11 mouse cellular contexts compared by ENCODE assay signal in the genomic region with DNA sequence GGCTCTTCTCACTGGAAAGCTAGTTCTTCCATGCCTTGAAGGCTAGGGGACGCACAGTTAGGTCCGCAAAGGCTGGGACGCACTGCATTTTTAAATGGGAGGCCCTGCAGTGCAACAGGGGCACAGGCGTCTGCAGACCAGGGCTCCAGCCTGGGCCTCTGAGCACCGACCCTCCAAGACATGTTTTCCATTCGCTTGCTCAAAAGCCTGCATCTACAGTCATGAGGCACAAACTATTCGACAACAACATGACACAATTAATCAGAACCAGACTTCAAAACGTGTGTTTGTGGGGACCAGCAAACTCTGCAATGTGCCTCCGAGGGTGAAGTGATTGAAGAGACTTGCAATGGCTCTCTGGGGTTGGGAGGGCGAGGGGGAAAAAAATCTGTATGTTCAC. TPM values are rescaled to one million over a fixed set of nuclear protein-coding genes. Genes with fewer than 3 reads are reported as not detected.
A peak's percentile ranks its signal among the peaks of the same experiment; 100 is the strongest.
DNase-seq lines count a peak whose midpoint lies in the region; ATAC-seq lines count a peak whose summit lies in the region.
"Had no signal": no experiment of that assay in that cellular context is flagged by ENCODE, and none has a peak within 500 bp of the region (broad histone marks: within the 10 kb centered on the region; RNA-seq: fewer than 3 reads in every experiment).

No protein-coding gene starts in this region.

- peaks cover 4% of the 10 kb centered on the region; the same call in 1 of the 2 replicates for H3K36me3 ChIP-seq in heart, embryonic 13.5 days
- H3K36me3 ChIP-seq in embryonic facial prominence, embryonic 14.5 days (ENCODE audit: control insufficient read depth, insufficient read depth, low read length) = no peaks in the 10 kb centered on the region
- no peaks in the 10 kb centered on the region for H3K36me3 ChIP-seq in hindbrain, embryonic 16.5 days (ENCODE audit: control insufficient read depth, insufficient read depth, low read length)
- 0 out of 2 replicates have a peak, but pooled peaks cover 3% of the 10 kb centered on the region for H3K36me3 ChIP-seq in neural tube, embryonic 12.5 days
- H3K36me3 ChIP-seq: lung, embryonic 15.5 days had no signal

- ATAC-seq in heart, embryonic 13.5 days (ENCODE audit: extremely low read depth, insufficient number of reproducible peaks, low FRiP score, low TSS enrichment) = no peak
- ATAC-seq in embryonic facial prominence, embryonic 14.5 days (ENCODE audit: low read depth) = no peak
- no peak for ATAC-seq in hindbrain, embryonic 16.5 days
- ATAC-seq in neural tube, embryonic 12.5 days (ENCODE audit: low FRiP score, low read depth) = no peak

- H3K4me3 ChIP-seq in heart, embryonic 13.5 days = peak overlapping the region; percentile 79
- peak overlapping the region; percentile 71; the same call in 1 of the 2 replicates for H3K4me3 ChIP-seq in embryonic facial prominence, embryonic 14.5 days (ENCODE audit: low read depth, low read length)
- peak overlapping the region; percentile 14 for H3K4me3 ChIP-seq in hindbrain, embryonic 16.5 days (ENCODE audit: low read length)
- peak overlapping the region; percentile 70 for H3K4me3 ChIP-seq in neural tube, embryonic 12.5 days

- H3K27me3 ChIP-seq in heart, embryonic 13.5 days (replicated peaks) = peaks cover 95% of the 10 kb centered on the region
- H3K27me3 ChIP-seq in embryonic facial prominence, embryonic 14.5 days (replicated peaks; ENCODE audit: control insufficient read depth, insufficient read depth, low read length) = peaks cover 67% of the 10 kb centered on the region
- peaks cover 5% of the 10 kb centered on the region; the same call in 1 of the 2 replicates for H3K27me3 ChIP-seq in hindbrain, embryonic 16.5 days (replicated peaks; ENCODE audit: control insufficient read depth, insufficient read depth, low read length)
- H3K27me3 ChIP-seq in neural tube, embryonic 12.5 days (replicated peaks) = peaks cover 41% of the 10 kb centered on the region

- intact Hi-C loops in heart, postnatal 14 days (cut with DNase I) = loop anchor here (5.0 kb wide), 1 partner anchor 101 kb away; no protein-coding TSS in a partner anchor

- H3K9ac ChIP-seq in heart, embryonic 13.5 days = peak overlapping the region; percentile 67
- no peak overlapping the region for H3K9ac ChIP-seq in embryonic facial prominence, embryonic 14.5 days (ENCODE audit: low read depth, low read length)
- H3K9ac ChIP-seq in hindbrain, embryonic 16.5 days (ENCODE audit: low read depth, low read length) = no peak overlapping the region
- peak overlapping the region; percentile 86 for H3K9ac ChIP-seq in neural tube, embryonic 12.5 days
- H3K9ac ChIP-seq: lung, embryonic 15.5 days had no signal

- WGBS in heart, embryonic 13.5 days = 17% methylated on average over 10 of the region's 10 CpGs
- WGBS in embryonic facial prominence, embryonic 14.5 days = 15% methylated on average over 10 of the region's 10 CpGs
- WGBS in hindbrain, embryonic 16.5 days = 13% methylated on average over 10 of the region's 10 CpGs
- 3% methylated on average over 10 of the region's 10 CpGs for WGBS in neural tube, embryonic 12.5 days

- no peaks in the 10 kb centered on the region for H3K9me3 ChIP-seq in heart, embryonic 13.5 days
- no peaks in the 10 kb centered on the region for H3K9me3 ChIP-seq in embryonic facial prominence, embryonic 14.5 days (ENCODE audit: control insufficient read depth, low read length)
- H3K9me3 ChIP-seq in hindbrain, embryonic 16.5 days (ENCODE audit: control insufficient read depth, low read length) = no peaks in the 10 kb centered on the region
- no peaks in the 10 kb centered on the region for H3K9me3 ChIP-seq in neural tube, embryonic 12.5 days
- H3K9me3 ChIP-seq: lung, embryonic 15.5 days had no signal

- H3K4me1 ChIP-seq in heart, embryonic 13.5 days = peaks cover 47% of the 10 kb centered on the region
- peaks cover 23% of the 10 kb centered on the region for H3K4me1 ChIP-seq in embryonic facial prominence, embryonic 14.5 days (ENCODE audit: control insufficient read depth, insufficient read depth, low read length)
- H3K4me1 ChIP-seq in hindbrain, embryonic 16.5 days (ENCODE audit: control insufficient read depth, insufficient read depth, low read depth, low read length) = peaks cover 37% of the 10 kb centered on the region
- H3K4me1 ChIP-seq in neural tube, embryonic 12.5 days = peaks cover 58% of the 10 kb centered on the region

- H3K4me2 ChIP-seq in heart, embryonic 13.5 days = peak overlapping the region; percentile 91
- peak overlapping the region; percentile 93 for H3K4me2 ChIP-seq in embryonic facial prominence, embryonic 14.5 days (ENCODE audit: low read depth, low read length)
- H3K4me2 ChIP-seq in hindbrain, embryonic 16.5 days (ENCODE audit: low read length) = peak overlapping the region; percentile 78
- peak overlapping the region; percentile 95 for H3K4me2 ChIP-seq in neural tube, embryonic 12.5 days (replicated peaks)

- no peak for DNase-seq in heart, postnatal 14 days
- DNase-seq in embryonic facial prominence, embryonic 14.5 days (ENCODE audit: low spot score) = peak; percentile 23
- no peak for DNase-seq in lung, adult 18-20 months
- no peak for DNase-seq in lung, postnatal 4 days
- no peak for DNase-seq in frontal cortex, postnatal 36 days (ENCODE audit: low spot score in 2 of 2)
- DNase-seq: cerebellum, adult 8-10 months had no signal

- no peak overlapping the region for H3K27ac ChIP-seq in heart, embryonic 13.5 days (replicated peaks)
- no peak overlapping the region for H3K27ac ChIP-seq in embryonic facial prominence, embryonic 14.5 days (replicated peaks; ENCODE audit: low read depth, low read length)
- no peak overlapping the region for H3K27ac ChIP-seq in hindbrain, embryonic 16.5 days (ENCODE audit: low read depth, low read length)
- H3K27ac ChIP-seq in neural tube, embryonic 12.5 days = peak overlapping the region; percentile 7; the same call in 1 of the 2 replicates
- H3K27ac ChIP-seq: lung, embryonic 15.5 days had no signal

RNA-seq across cellular contexts. Expression of gene Ntn1, which starts 17.1 kb away (rescaled TPM):
- 19.2 and 19.3 TPM in 2 replicates for polyA plus RNA-seq in heart, embryonic 13.5 days (2015; fragmentation: Nextera tagmentation; extraction: Ambion mirVana)
- 10 to 100 TPM; 52.7 to 55.5 TPM for total RNA-seq in heart, postnatal 14 days (2021)
- polyA plus RNA-seq in embryonic facial prominence, embryonic 14.5 days (2014; fragmentation: Nextera tagmentation; extraction: Ambion mirVana) = 4.6 and 6.3 TPM in 2 replicates
- polyA plus RNA-seq in hindbrain, embryonic 16.5 days (2015; fragmentation: Nextera tagmentation; extraction: Ambion mirVana) = 13.3 and 21.7 TPM in 2 replicates
- 48.0 and 48.2 TPM in 2 replicates for polyA plus RNA-seq in neural tube, embryonic 12.5 days (2016; fragmentation: Nextera tagmentation; extraction: Ambion mirVana)
- total RNA-seq: neutrophil, adult 5-6 weeks had no signal

RNA-seq across cellular contexts. Expression of gene Pik3r5, which starts 48.4 kb away (rescaled TPM):
- polyA plus RNA-seq in heart, embryonic 13.5 days (2015; fragmentation: Nextera tagmentation; extraction: Ambion mirVana) = 0.23 and 0.39 TPM in 2 replicates
- total RNA-seq in heart, postnatal 14 days (2021) = 1 to 10 TPM; 1.0 to 1.8 TPM
- 0.48 and 1.1 TPM in 2 replicates for polyA plus RNA-seq in embryonic facial prominence, embryonic 14.5 days (2014; fragmentation: Nextera tagmentation; extraction: Ambion mirVana)
- 0.26 and 0.44 TPM in 2 replicates for polyA plus RNA-seq in hindbrain, embryonic 16.5 days (2015; fragmentation: Nextera tagmentation; extraction: Ambion mirVana)
- polyA plus RNA-seq in neural tube, embryonic 12.5 days (2016; fragmentation: Nextera tagmentation; extraction: Ambion mirVana) = 1.3 TPM in 2 replicates

Comparison
In these comparisons a context has a peak if more than half of its experiments do, and no peak if none do; other contexts are left out.
1. H3K4me3 ChIP-seq: peak in every context shown above with its lines; median percentile 79 in heart, embryonic 13.5 days; 71 in embryonic facial prominence, embryonic 14.5 days; 70 in neural tube, embryonic 12.5 days; 14 in hindbrain, embryonic 16.5 days.
2. H3K9ac ChIP-seq: peak in heart, embryonic 13.5 days (single experiment) and neural tube, embryonic 12.5 days (single experiment); none in embryonic facial prominence, embryonic 14.5 days (single experiment) and hindbrain, embryonic 16.5 days (single experiment).
3. Peak in every context shown above with its lines, with median percentiles within 50 percentile points of each other: H3K4me2 ChIP-seq.